Mouse (Mus musculus) left cerebral cortex, postnatal 25 days (tissue): Measurements from ENCODE around the gene Naa40. TPM values are rescaled to one million over a fixed set of nuclear protein-coding genes. Genes with fewer than 3 reads are reported as not detected.
A peak's percentile ranks its signal among the peaks of the same experiment; 100 is the strongest.

Experiments used
- DNase-seq, 2 experiments: peaks; one replicate each; pipeline ENCODE4 v3.0.0; 2022; ENCODE audit warnings: low spot score in 2 of 2, mixed read lengths in 1 of 2
- intact Hi-C: fragments of 180-260 bp; cut with DNase I; formaldehyde crosslinking; loops from one replicate; pipeline ENCODE4 v1.15.1; 2025
- total RNA-seq, 2 experiments: library from RNA; stranded (reverse); gene quantifications; 2 replicates each; pipeline ENCODE4 v1.2.3; 2021

The Naa40 gene
- total RNA-seq, 2 experiments from 2014 or later: 31.3 to 36.6 TPM

- intact Hi-C loops: no loop called here
- no peak for DNase-seq
These were observed 17.5 kb downstream of the Naa40 start for GRCm38 (mm10) chr19:7223488-7223887.

- intact Hi-C loops: no loop called here
- DNase-seq: no peak
These were observed 18.8 kb downstream of the Naa40 start for GRCm38 (mm10) chr19:7222196-7222595.

DNA sequence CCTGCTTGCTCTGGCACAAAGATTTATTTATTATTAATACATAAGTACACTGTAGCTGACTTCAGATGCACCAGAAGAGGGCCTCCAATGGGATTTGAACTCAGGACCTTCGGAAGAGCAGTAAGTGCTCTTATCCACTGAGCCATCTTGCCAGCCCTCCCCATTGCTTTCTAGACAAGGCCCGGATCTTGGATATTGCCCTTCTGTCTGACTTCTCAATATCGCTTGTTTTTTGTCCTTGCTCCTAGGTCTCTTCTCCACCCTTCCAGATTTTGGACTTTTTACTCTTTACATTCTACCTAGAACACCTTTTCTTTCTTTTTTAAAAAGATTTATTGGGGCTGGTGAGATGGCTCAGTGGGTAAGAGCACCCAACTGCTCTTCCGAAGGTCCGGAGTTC lies 22.2 kb downstream of the Naa40 start:
- intact Hi-C loops: no loop called here
- no peak for DNase-seq

GRCm38 (mm10) chr19:7217926-7218267 lies 23.1 kb downstream of the Naa40 start:
- no peak for DNase-seq
- intact Hi-C loops: no loop called here

- peak; percentile 97 to 99 for DNase-seq
- intact Hi-C loops: no loop called here
These were observed 23.6 kb downstream of the Naa40 start, which contains the start of gene Cox8a for GRCm38 (mm10) chr19:7217162-7217925. Cox8a (minus strand) TSS chr19:7217616.

DNA sequence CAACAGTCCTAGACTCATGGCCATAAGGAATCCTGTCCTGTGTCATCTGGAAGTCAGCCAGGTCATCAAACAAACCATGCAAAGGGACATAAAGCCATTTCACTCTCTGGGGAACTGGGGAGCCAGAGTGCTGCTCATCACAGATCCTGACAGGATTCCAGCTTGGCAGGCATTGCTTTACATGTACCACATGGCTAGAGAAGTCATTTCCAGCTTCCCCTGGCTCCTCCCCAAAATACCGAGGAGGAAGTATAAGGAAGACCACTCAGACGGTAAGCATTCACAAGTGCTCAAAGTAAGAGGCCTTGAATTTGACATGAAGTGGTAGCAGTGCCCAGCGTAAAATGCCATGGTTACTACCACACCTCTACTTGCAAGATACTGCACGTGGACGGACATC lies 26.5 kb downstream of the Naa40 start:
- peak in 1 of 2 experiments; percentile 22 for DNase-seq
- intact Hi-C loops: no loop called here

DNA sequence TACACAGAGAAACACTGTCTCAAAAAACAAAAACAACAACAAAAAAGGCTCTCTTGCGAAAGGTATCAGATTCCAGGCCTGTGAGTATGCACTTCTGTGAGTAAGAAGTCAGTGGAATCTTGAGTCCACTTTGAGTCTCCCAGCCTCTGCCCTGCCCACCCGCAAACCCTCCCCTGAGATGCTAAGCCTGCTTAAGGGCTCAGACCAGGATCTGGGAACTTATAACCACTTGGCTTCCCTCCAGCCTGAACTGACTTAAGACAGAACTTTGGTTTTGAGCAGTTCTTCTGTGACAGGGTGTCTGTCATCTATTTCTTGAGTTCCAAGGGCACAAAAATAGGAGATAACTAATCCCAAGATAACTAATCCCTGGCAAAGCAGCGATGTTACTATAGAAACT lies 28.0 kb downstream of the Naa40 start:
- intact Hi-C loops: no loop called here
- no peak for DNase-seq

DNA sequence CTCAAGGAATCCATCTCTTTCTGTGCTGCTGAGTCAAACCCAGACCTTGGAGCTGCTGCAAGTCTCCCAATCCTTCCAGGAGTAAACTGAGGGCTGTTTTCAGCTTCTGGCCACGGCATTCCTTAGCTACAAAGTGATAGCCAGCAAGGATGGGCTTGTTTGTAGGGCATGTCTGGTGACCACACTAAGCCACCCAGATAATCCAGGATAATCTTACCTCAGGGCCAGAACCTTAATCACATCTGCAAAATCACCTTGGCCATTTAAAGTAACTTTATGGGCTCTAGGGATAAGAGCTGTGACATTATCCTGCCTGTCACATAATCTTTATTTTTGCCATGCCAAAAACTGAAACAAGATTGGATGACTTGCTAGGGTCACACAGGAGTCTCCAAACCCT lies 28.8 kb downstream of the Naa40 start:
- intact Hi-C loops: no loop called here

GRCm38 (mm10) chr19:7209907-7210646 lies 30.9 kb downstream of the Naa40 start:
- no peak for DNase-seq

More for the DNA sequence above, 28.8 kb downstream of the Naa40 start:
- no peak for DNase-seq

DNA sequence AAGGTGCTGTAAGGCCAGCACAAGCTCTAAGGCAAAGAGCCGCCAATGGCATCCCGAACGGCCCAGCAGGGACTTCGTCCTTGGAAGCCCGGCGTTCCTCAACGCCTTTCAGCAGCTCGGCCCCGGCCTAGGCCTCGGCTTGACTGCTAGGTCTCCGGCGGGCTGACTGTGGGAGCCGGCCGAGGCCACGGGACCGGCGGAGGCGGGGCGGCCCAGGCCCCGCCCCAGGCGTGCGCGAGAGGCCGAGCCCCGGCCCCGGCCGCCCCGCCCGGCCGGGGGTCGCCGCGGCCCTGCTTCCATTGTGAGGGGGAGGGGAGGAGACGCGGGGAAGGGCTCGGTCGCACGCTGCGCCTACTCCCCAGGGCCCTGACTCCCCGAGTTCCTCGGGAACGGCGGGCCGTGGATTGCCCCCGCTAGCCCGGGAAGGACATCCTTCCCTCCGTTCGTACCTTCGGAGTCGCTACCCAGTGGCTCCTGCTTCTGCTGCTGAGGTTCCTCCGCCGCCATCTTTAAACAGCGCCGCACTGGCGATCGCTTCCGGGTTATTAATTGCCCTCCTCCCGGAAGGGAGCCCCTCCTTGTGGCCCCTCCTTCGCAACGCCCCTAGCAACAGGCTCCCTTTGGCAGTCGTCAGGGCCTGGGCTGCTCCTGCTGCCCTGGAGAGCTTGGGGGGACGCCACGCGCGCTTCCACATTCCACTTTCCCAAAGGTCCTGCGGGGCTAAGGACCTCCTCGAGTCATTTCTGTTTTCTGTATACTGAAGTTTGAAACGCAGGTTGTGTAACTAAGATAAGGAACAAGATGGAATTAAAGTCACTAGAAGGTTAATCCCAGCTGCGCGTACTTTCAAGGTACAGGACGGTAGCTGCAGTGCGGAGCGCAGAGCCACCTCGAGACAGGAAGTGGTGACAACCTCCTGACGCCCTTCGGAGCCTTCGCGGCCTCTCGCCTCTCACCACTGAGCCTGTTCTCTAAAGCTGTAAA lies 34.9 kb downstream of the Naa40 start, which contains the start of gene Otub1:
Gene Otub1, minus strand, starts transcription at position 564 of the 984 bp plus-strand sequence.
- intact Hi-C loops: no loop called here
- peak; percentile 92 to 96 for DNase-seq

More at GRCm38 (mm10) chr19:7209907-7210646, 30.9 kb downstream of the Naa40 start:
- intact Hi-C loops: no loop called here

DNA sequence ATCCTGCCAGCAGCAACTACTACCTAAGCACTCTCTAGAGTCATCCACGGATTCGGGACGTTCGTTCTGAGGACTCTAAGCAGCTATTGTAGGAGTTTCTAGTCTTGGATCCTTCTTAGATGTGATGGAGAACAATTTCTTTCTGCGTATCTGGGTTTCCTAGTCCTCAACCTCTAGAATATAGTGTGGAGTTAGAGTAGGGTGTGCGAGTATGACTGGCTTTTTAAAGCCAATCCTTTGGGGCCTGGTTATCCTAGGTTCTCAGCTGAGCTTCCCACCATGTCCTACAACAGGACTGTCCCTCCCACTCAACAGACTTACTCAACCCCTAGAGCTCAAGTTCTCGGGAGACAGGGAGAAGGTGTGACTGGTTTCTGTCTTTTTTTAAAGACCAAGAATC lies 35.7 kb downstream of the Naa40 start:
- DNase-seq: no peak
- intact Hi-C loops: no loop called here

- intact Hi-C loops: no loop called here
- DNase-seq: no peak
These were observed 36.1 kb downstream of the Naa40 start for GRCm38 (mm10) chr19:7204898-7205297.

GRCm38 (mm10) chr19:7200427-7200826 lies 40.6 kb downstream of the Naa40 start:
- no peak for DNase-seq
- intact Hi-C loops: no loop called here

DNA sequence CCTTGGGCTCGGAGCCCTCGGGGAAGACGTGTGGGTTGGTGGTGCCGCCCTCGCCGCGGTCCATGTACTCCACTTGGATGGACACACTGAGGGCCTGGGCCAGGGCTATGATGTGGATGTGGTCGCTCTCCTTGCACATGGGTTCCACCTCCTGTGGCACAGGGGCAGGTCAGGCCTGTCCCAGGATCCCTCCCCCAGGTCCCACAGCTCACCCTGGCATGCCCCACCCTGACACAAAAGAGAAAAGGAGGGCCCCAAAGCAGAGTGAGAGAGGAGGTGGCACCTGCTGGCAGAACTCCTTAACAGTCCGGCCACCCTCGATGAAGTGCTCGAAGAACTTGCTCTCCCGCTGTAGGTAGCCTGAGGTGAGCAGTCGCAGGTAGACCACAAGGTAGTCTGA lies 41.9 kb downstream of the Naa40 start:
- intact Hi-C loops: no loop called here
- no peak for DNase-seq

- no peak for DNase-seq
- intact Hi-C loops: no loop called here
These were observed 43.5 kb downstream of the Naa40 start for GRCm38 (mm10) chr19:7197445-7197844.

DNA sequence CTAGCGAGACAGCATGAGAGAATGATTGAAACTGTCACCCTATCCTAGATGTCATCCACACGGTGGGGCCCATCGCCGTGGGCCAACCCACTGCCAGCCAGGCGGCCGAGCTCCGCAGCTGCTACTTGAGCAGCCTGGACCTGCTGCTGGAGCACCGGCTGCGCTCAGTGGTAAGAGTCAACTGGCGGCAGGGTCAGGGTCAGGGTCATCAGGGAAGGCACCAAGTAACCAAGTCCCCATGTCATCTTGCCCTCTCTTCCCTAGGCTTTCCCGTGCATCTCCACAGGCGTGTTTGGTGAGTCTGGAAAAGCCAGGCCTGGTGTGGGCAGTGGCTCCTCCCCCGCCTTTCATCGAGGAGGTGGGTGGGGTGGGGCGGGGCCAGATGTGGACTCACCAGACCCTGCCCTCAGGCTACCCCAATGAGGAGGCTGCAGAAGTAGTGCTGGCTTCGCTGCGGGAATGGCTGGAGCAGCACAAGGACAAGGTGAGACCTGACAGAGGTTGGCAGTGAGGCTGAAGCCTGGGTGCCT lies 44.2 kb downstream of the Naa40 start:
- intact Hi-C loops: loop anchor here (1.0 kb wide), 1 partner anchor 129 kb away; no protein-coding TSS in a partner anchor
- no peak for DNase-seq

DNA sequence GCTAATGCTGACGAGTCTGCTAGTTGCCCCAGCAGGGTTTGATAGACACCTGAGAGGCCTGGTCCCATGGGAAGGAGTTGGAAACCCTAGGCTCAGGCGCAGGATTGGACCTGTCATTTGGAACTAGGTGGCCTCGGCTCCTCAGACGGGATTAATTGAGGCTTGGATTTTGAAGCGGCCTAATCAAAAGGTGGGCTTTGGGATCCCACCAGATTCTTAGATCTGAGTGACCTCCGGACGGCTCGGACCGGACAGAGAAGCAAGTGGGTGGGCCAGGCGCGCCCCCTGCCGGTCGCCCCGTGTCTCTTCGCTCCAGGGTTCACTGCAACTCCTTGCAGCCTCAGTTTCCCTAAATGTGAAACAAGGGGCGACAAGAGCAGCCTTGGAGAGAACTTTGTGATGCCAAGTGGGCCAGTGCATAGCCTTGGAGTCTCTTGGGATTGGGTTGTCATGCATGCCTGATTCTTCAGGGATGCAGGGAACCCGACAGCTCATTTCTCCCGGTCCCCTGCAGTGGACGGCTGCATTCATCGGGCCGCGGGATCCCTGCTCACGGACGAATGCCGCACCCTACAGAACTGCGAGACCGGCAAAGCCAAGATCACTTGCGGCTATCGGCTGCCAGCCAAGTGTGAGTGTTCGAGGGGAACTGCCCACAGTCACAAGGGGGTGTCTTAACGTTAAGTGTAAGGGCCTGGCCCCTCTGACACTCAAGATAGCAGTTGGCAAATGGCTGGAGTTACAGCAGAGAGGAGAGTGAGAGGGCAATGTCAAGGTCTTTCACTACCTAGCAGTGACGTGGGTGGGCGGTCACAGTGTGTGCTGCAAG lies 44.9 kb downstream of the Naa40 start:
- intact Hi-C loops: loop anchor here (1.0 kb wide), 1 partner anchor 128 kb away; no protein-coding TSS in a partner anchor
- DNase-seq: peak; percentile 58 to 67

DNA sequence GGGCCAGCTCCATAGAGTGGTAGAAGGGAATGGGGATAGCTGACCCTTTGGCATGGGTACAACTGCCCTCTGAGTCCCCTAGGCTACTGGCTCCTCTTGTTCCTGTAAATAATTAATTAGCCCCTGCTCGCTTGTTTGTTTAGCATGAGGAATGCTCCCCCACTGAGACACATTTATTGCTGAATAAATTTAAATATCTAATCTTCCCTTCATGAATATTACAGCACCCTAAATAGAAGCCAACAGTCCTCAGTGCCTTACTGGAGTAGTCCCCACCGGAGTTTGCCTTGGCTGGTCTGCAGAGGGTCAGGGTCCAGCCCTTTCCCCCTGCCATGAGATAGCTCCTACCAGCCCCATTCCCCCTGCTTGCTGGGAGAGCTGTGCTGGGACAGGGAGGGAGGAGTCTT lies 48.4 kb downstream of the Naa40 start:
- DNase-seq: no peak
- intact Hi-C loops: no loop called here

DNA sequence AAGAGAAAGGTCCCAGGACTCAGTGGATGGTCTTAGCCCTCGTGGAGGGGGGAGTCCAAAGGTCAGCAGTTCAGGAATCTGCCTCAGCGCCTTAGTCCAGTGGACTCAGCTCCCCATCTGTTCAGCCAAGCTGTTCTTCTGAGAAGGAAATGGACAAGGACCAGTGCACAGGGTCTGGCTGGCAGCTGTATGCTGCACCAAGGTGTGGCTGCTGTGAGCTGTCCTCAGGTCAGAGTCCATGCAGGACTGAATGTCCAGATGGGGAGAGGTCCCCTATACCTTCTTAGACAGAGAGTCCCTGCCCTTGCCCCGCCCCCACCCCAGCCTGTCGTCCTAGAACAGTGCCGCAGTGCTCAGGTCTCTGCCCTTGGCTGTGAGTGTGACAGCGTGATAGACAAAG lies 49.3 kb downstream of the Naa40 start:
- no peak for DNase-seq
- intact Hi-C loops: no loop called here
